Mouse (Mus musculus) kidney, postnatal 4 days (tissue): ENCODE data around the gene Olfr466.

ENCODE experiments used
- DNase-seq, 2 experiments: peaks; one replicate each; pipeline ENCODE4 v3.0.0; 2021; ENCODE audit warnings: mixed read lengths in 2 of 2

The Olfr466 gene

GRCm38 (mm10) chr13:65149940-65150339 lies at the start of gene Olfr466:
Gene Olfr466, plus strand, starts transcription at chr13:65150240.
- no peak for DNase-seq

GRCm38 (mm10) chr13:65100678-65101077 lies 49.4 kb upstream of the Olfr466 start:
- DNase-seq, result no peak

GRCm38 (mm10) chr13:65101232-65101631 lies 48.8 kb upstream of the Olfr466 start:
- DNase-seq, result no peak

GRCm38 (mm10) chr13:65111961-65112360 lies 38.1 kb upstream of the Olfr466 start:
- DNase-seq, result peak; percentile 16 to 47

GRCm38 (mm10) chr13:65112459-65113110 lies 37.5 kb upstream of the Olfr466 start, which contains the start of gene Mfsd14b:
Gene Mfsd14b, minus strand, starts transcription at chr13:65112975.
- DNase-seq, result peak; percentile 92 to 94

GRCm38 (mm10) chr13:65113239-65113638 lies 36.8 kb upstream of the Olfr466 start:
- DNase-seq, result peak in 1 of 2 experiments; percentile 10

GRCm38 (mm10) chr13:65120984-65121383 lies 29.1 kb upstream of the Olfr466 start:
- DNase-seq, result no peak

GRCm38 (mm10) chr13:65122111-65122510 lies 27.9 kb upstream of the Olfr466 start:
- DNase-seq, result no peak

GRCm38 (mm10) chr13:65127063-65127847 lies 22.8 kb upstream of the Olfr466 start:
- DNase-seq, result no peak

GRCm38 (mm10) chr13:65137789-65138188 lies 12.3 kb upstream of the Olfr466 start, which contains the start of gene Olfr465-ps1:
Gene Olfr465-ps1, plus strand, starts transcription at chr13:65138089.
- DNase-seq, result no peak

- DNase-seq, result no peak
Observed at GRCm38 (mm10) chr13:65174102-65174501, 24.1 kb downstream of the Olfr466 start.

GRCm38 (mm10) chr13:65175734-65176471 lies 25.9 kb downstream of the Olfr466 start:
- peak; percentile 57 to 61 for DNase-seq

GRCm38 (mm10) chr13:65176472-65177091 lies 26.5 kb downstream of the Olfr466 start:
- no peak for DNase-seq

- no peak for DNase-seq
Observed at GRCm38 (mm10) chr13:65200667-65201066, 50.6 kb downstream of the Olfr466 start.
